Mouse (Mus musculus) left cerebral cortex, postnatal 25 days (tissue): ENCODE results near the gene Fsd1. TPM values are rescaled to one million over a fixed set of nuclear protein-coding genes. Genes with fewer than 3 reads are reported as not detected.
"Not testable (repeated sequence)": the region's sequence is repeated elsewhere in the genome, so short reads cannot be mapped to it uniquely, and the experiment has no call there.

ENCODE experiments used
- DNase-seq, 2 experiments: peaks; one replicate each; pipeline ENCODE4 v3.0.0; 2022; ENCODE audit warnings: low spot score in 2 of 2, mixed read lengths in 1 of 2
- intact Hi-C: fragments of 180-260 bp; cut with DNase I; formaldehyde crosslinking; loops from one replicate; pipeline ENCODE4 v1.15.1; 2025
- total RNA-seq, 2 experiments: library from RNA; stranded (reverse); gene quantifications; 2 replicates each; pipeline ENCODE4 v1.2.3; 2021

Fsd1 gene
- total RNA-seq = 10 to 100 TPM; 70.5 to 78.8 TPM

GRCm38 (mm10) chr17:55986030-55986961 is at the start of gene Fsd1:
Gene Fsd1, plus strand, starts transcription at chr17:55986509.
- intact Hi-C loops = no loop called here
- peak; percentile 85 to 92 for DNase-seq

- intact Hi-C loops, DNase-seq: not testable (repeated sequence)
Measured at GRCm38 (mm10) chr17:55944387-55944865, 41.9 kb upstream of the Fsd1 start.

GRCm38 (mm10) chr17:55944866-55945682 is 41.2 kb upstream of the Fsd1 start:
- peak; percentile 94 to 99 for DNase-seq
- intact Hi-C loops = loop anchor here (5.0 kb wide), 1 partner anchor 53 kb away; the partner anchor contains the start of gene Zfp959

- no peak for DNase-seq
- intact Hi-C loops = loop anchor here (5.0 kb wide), 1 partner anchor 53 kb away; the partner anchor contains the start of gene Zfp959
Measured at GRCm38 (mm10) chr17:55945696-55946095, 40.6 kb upstream of the Fsd1 start.

- DNase-seq = no peak
- intact Hi-C loops = loop anchor here (5.0 kb wide), 1 partner anchor 56 kb away; the partner anchor contains the start of gene Zfp959
Measured at GRCm38 (mm10) chr17:55948647-55949046, 37.7 kb upstream of the Fsd1 start.

GRCm38 (mm10) chr17:55949400-55949799 is 36.9 kb upstream of the Fsd1 start, which contains the start of gene Zfp119b:
Gene Zfp119b, minus strand, starts transcription at chr17:55949500.
- intact Hi-C loops = loop anchor here (5.0 kb wide), 1 partner anchor 57 kb away; the partner anchor contains the start of gene Zfp959
- DNase-seq = no peak

GRCm38 (mm10) chr17:55950601-55951000 is 35.7 kb upstream of the Fsd1 start:
- no peak for DNase-seq
- intact Hi-C loops = no loop called here

- intact Hi-C loops = no loop called here
- DNase-seq = no peak
Measured at GRCm38 (mm10) chr17:55952041-55952440, 34.3 kb upstream of the Fsd1 start.

GRCm38 (mm10) chr17:55952447-55953027 is 33.8 kb upstream of the Fsd1 start, which contains the start of gene Ebi3:
Gene Ebi3, plus strand, starts transcription at chr17:55952640.
- intact Hi-C loops = no loop called here
- DNase-seq = no peak

GRCm38 (mm10) chr17:55953751-55954150 is 32.6 kb upstream of the Fsd1 start:
- DNase-seq = no peak
- intact Hi-C loops = no loop called here

- intact Hi-C loops = no loop called here
- DNase-seq = no peak
Measured at GRCm38 (mm10) chr17:55954229-55954628, 32.1 kb upstream of the Fsd1 start.

- peak; percentile 80 to 87 for DNase-seq
- intact Hi-C loops = loop anchor here (5.0 kb wide), 2 partner anchors 121 to 254 kb away; partner anchors contain the start of genes Hdgfl2 and Ubxn6
Measured at GRCm38 (mm10) chr17:55956129-55956528, 30.2 kb upstream of the Fsd1 start.

- no peak for DNase-seq
- intact Hi-C loops = loop anchor here (5.0 kb wide), 2 partner anchors 121 to 254 kb away; partner anchors contain the start of genes Hdgfl2 and Ubxn6
Measured at GRCm38 (mm10) chr17:55956591-55956990, 29.7 kb upstream of the Fsd1 start.

GRCm38 (mm10) chr17:55957168-55957567 is 29.1 kb upstream of the Fsd1 start:
- intact Hi-C loops = loop anchor here (5.0 kb wide), 2 partner anchors 120 to 255 kb away; partner anchors contain the start of genes Hdgfl2 and Ubxn6
- peak; percentile 62 to 71 for DNase-seq

GRCm38 (mm10) chr17:55957726-55958583 is 28.4 kb upstream of the Fsd1 start:
- intact Hi-C loops = loop anchor here (5.0 kb wide), 2 partner anchors 119 to 256 kb away; partner anchors contain the start of genes Hdgfl2 and Ubxn6
- no peak for DNase-seq

GRCm38 (mm10) chr17:55958584-55958886 is 27.8 kb upstream of the Fsd1 start:
- no peak for DNase-seq
- intact Hi-C loops = loop anchor here (5.0 kb wide), 2 partner anchors 119 to 256 kb away; partner anchors contain the start of genes Hdgfl2 and Ubxn6

GRCm38 (mm10) chr17:55958918-55959728 is 27.2 kb upstream of the Fsd1 start, which contains the start of gene Yju2:
Gene Yju2, plus strand, starts transcription at chr17:55959099.
- intact Hi-C loops = loop anchor here (5.0 kb wide), 2 partner anchors 118 to 257 kb away; partner anchors contain the start of genes Hdgfl2 and Ubxn6
- DNase-seq = peak; percentile 96 to 98
